23 mouse cellular contexts compared by ENCODE assay signal in the genomic region with DNA sequence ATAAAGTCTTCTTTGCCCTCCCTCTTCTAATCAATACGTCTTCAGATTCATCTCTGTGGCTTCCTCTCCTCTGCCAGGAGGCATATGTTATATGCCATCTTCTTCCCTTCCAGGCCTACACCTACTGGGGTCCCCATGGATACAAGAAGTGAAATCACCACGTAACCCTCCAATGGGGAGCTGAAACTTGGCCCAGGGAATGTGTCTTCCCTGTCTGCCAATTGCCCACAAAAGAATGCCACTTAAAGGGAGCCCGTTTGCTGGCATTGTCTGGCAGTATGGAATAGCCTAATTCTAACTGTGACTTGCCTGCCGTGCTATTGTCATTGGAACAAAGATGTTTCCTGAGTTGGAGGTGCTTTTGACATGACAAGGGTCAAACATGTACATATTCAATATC.
DNase-seq lines count a peak whose midpoint lies in the region; ATAC-seq and TF ChIP-seq lines count a peak whose summit lies in the region.
"Had no signal": no experiment of that assay in that cellular context is flagged by ENCODE, and none has a peak within 500 bp of the region (broad histone marks: within the 10 kb centered on the region; RNA-seq: fewer than 3 reads in every experiment).

No protein-coding gene starts in this region.

- peaks cover 11% of the 10 kb centered on the region for H3K4me1 ChIP-seq in hindbrain, embryonic 10.5 days (replicated peaks)
- H3K4me1 ChIP-seq in hindbrain, embryonic 13.5 days (replicated peaks): no peaks in the 10 kb centered on the region
- H3K4me1 ChIP-seq in midbrain, embryonic 14.5 days (ENCODE audit: control insufficient read depth, insufficient read depth, low read length): no peaks in the 10 kb centered on the region
- peaks cover 2% of the 10 kb centered on the region; the same call in 1 of the 2 replicates for H3K4me1 ChIP-seq in midbrain, embryonic 11.5 days (ENCODE audit: control insufficient read depth, insufficient read depth, low read length)
- H3K4me1 ChIP-seq in heart, embryonic 12.5 days (replicated peaks): no peaks in the 10 kb centered on the region
- H3K4me1 ChIP-seq: embryonic facial prominence, embryonic 10.5 days; heart, embryonic 15.5 days; intestine, embryonic 15.5 days had no signal

- no peak for ATAC-seq in hindbrain, embryonic 13.5 days (ENCODE audit: low FRiP score)
- no peak for ATAC-seq in midbrain, embryonic 14.5 days (ENCODE audit: low FRiP score, low TSS enrichment)
- no peak for ATAC-seq in midbrain, embryonic 11.5 days (ENCODE audit: low FRiP score)
- ATAC-seq in heart, embryonic 12.5 days (ENCODE audit: insufficient number of reproducible peaks, low FRiP score): no peak
- ATAC-seq: forebrain, postnatal 0 days; intestine, embryonic 15.5 days had no signal

- H3K36me3 ChIP-seq in hindbrain, embryonic 10.5 days: no peaks in the 10 kb centered on the region
- H3K36me3 ChIP-seq in hindbrain, embryonic 13.5 days: no peaks in the 10 kb centered on the region
- no peaks in the 10 kb centered on the region for H3K36me3 ChIP-seq in midbrain, embryonic 14.5 days (ENCODE audit: control insufficient read depth, insufficient read depth, low read length)
- H3K36me3 ChIP-seq in midbrain, embryonic 11.5 days (ENCODE audit: control insufficient read depth, insufficient read depth, low read length): no peaks in the 10 kb centered on the region
- no peaks in the 10 kb centered on the region for H3K36me3 ChIP-seq in heart, embryonic 12.5 days
- H3K36me3 ChIP-seq: embryonic facial prominence, embryonic 10.5 days; embryonic facial prominence, embryonic 13.5 days; forebrain, embryonic 12.5 days; G1E; heart, embryonic 15.5 days; intestine, embryonic 15.5 days had no signal

- DNase-seq in hindbrain, embryonic 10.5 days (ENCODE audit: low spot score): peak; percentile 6
- peak; percentile 14 for DNase-seq in midbrain, embryonic 14.5 days
- DNase-seq in midbrain, embryonic 11.5 days (ENCODE audit: low spot score, missing footprints): no peak
- peak; percentile 58 for DNase-seq in brain, embryonic 14.5 days (ENCODE audit: low read depth)
- no peak for DNase-seq in left cerebral cortex, adult 18-20 months (ENCODE audit: low spot score in 2 of 2)
- DNase-seq: B cell, adult 2 months; cerebellum, adult 11-12 months; cerebellum, adult 8-10 months; cerebellum, postnatal 10 days; cerebellum, postnatal 36 days; forebrain, postnatal 0 days had no signal

- TF ChIP-seq POLR2A in brain, embryonic 14.5 days (IDR thresholded peaks at IDR 0.05; ENCODE audit: borderline replicate concordance, extremely low read depth, insufficient read depth, insufficient read length, poor library complexity, severe bottlenecking): no peak

- WGBS in hindbrain, embryonic 10.5 days: 38% methylated on average over 4 of the region's 4 CpGs
- WGBS in hindbrain, embryonic 13.5 days: 31% methylated on average over 4 of the region's 4 CpGs
- WGBS in midbrain, embryonic 14.5 days: 30% methylated on average over 4 of the region's 4 CpGs
- 60% methylated on average over 4 of the region's 4 CpGs for whole genome bisulfite sequencing in midbrain, embryonic 11.5 days
- 71% methylated on average over 4 of the region's 4 CpGs for WGBS in heart, embryonic 12.5 days

- H3K9ac ChIP-seq in hindbrain, embryonic 13.5 days: no peak overlapping the region
- no peak overlapping the region for H3K9ac ChIP-seq in midbrain, embryonic 14.5 days (replicated peaks; ENCODE audit: low read length)
- H3K9ac ChIP-seq in midbrain, embryonic 11.5 days (ENCODE audit: low read length): no peak overlapping the region
- no peak overlapping the region for H3K9ac ChIP-seq in heart, embryonic 12.5 days
- H3K9ac ChIP-seq: embryonic facial prominence, embryonic 13.5 days; forebrain, embryonic 12.5 days; forebrain, postnatal 0 days; heart, embryonic 15.5 days; intestine, embryonic 15.5 days had no signal

- H3K4me3 ChIP-seq in hindbrain, embryonic 10.5 days: no peak overlapping the region
- H3K4me3 ChIP-seq in hindbrain, embryonic 13.5 days: no peak overlapping the region
- H3K4me3 ChIP-seq in midbrain, embryonic 14.5 days (replicated peaks; ENCODE audit: low read depth, low read length): no peak overlapping the region
- H3K4me3 ChIP-seq in midbrain, embryonic 11.5 days (ENCODE audit: low read depth, low read length): no peak overlapping the region
- H3K4me3 ChIP-seq in heart, embryonic 12.5 days: no peak overlapping the region
- H3K4me3 ChIP-seq: embryonic facial prominence, embryonic 10.5 days; embryonic facial prominence, embryonic 13.5 days; erythroblast, embryonic 14.5 days; forebrain, embryonic 12.5 days; gastrocnemius, adult 2 months; heart, embryonic 15.5 days; intestine, embryonic 15.5 days had no signal

- TF ChIP-seq CTCF in brain, embryonic 14.5 days (IDR thresholded peaks at IDR 0.05; ENCODE audit: borderline replicate concordance, extremely low read depth, insufficient read depth, insufficient read length): no peak

- no peak overlapping the region for H3K4me2 ChIP-seq in hindbrain, embryonic 13.5 days
- H3K4me2 ChIP-seq in midbrain, embryonic 14.5 days (ENCODE audit: low read length): no peak overlapping the region
- H3K4me2 ChIP-seq in midbrain, embryonic 11.5 days: no peak overlapping the region
- H3K4me2 ChIP-seq in heart, embryonic 12.5 days: no peak overlapping the region
- H3K4me2 ChIP-seq: embryonic facial prominence, embryonic 13.5 days; forebrain, embryonic 12.5 days; heart, embryonic 11.5 days; heart, embryonic 15.5 days; intestine, embryonic 15.5 days had no signal

- no peaks in the 10 kb centered on the region for H3K9me3 ChIP-seq in hindbrain, embryonic 10.5 days
- H3K9me3 ChIP-seq in hindbrain, embryonic 13.5 days: no peaks in the 10 kb centered on the region
- no peaks in the 10 kb centered on the region for H3K9me3 ChIP-seq in midbrain, embryonic 14.5 days (ENCODE audit: control insufficient read depth, low read length)
- H3K9me3 ChIP-seq in midbrain, embryonic 11.5 days (ENCODE audit: control insufficient read depth, low read length): no peaks in the 10 kb centered on the region
- H3K9me3 ChIP-seq in heart, embryonic 12.5 days (replicated peaks): no peaks in the 10 kb centered on the region
- H3K9me3 ChIP-seq: embryonic facial prominence, embryonic 10.5 days; embryonic facial prominence, embryonic 13.5 days; forebrain, embryonic 12.5 days; heart, embryonic 15.5 days; intestine, embryonic 15.5 days had no signal

- H3K27me3 ChIP-seq in hindbrain, embryonic 10.5 days (ENCODE audit: insufficient read depth, poor library complexity, severe bottlenecking): no peaks in the 10 kb centered on the region
- H3K27me3 ChIP-seq in hindbrain, embryonic 13.5 days: no peaks in the 10 kb centered on the region
- H3K27me3 ChIP-seq in midbrain, embryonic 14.5 days (ENCODE audit: control insufficient read depth, insufficient read depth, low read length): no peaks in the 10 kb centered on the region
- H3K27me3 ChIP-seq in midbrain, embryonic 11.5 days (ENCODE audit: control insufficient read depth, insufficient read depth, low read length): no peaks in the 10 kb centered on the region
- no peaks in the 10 kb centered on the region for H3K27me3 ChIP-seq in heart, embryonic 12.5 days (replicated peaks)
- H3K27me3 ChIP-seq: CH12.LX; embryonic facial prominence, embryonic 13.5 days; forebrain, embryonic 12.5 days; heart, embryonic 15.5 days; intestine, embryonic 15.5 days had no signal

- no peak overlapping the region for H3K27ac ChIP-seq in hindbrain, embryonic 10.5 days
- H3K27ac ChIP-seq in hindbrain, embryonic 13.5 days: no peak overlapping the region
- no peak overlapping the region for H3K27ac ChIP-seq in midbrain, embryonic 14.5 days (replicated peaks; ENCODE audit: low read depth, low read length)
- no peak overlapping the region for H3K27ac ChIP-seq in midbrain, embryonic 11.5 days (ENCODE audit: low read depth, low read length)
- no peak overlapping the region for H3K27ac ChIP-seq in heart, embryonic 12.5 days (ENCODE audit: poor library complexity, severe bottlenecking)
- H3K27ac ChIP-seq: embryonic facial prominence, embryonic 10.5 days; embryonic facial prominence, embryonic 13.5 days; forebrain, embryonic 12.5 days; gastrocnemius, adult 2 months; heart, embryonic 15.5 days; intestine, embryonic 15.5 days had no signal

Comparison
In these comparisons a context has a peak if more than half of its experiments do, and no peak if none do; other contexts are left out.
1. DNase-seq: peak in hindbrain, embryonic 10.5 days (single experiment), midbrain, embryonic 14.5 days (single experiment) and brain, embryonic 14.5 days (single experiment); none in midbrain, embryonic 11.5 days (single experiment) and left cerebral cortex, adult 18-20 months (0 of 2).